Mouse (Mus musculus): ENCODE data around the gene Olfr906.

Olfr906 gene

GRCm38 (mm10) chr9:38486785-38487184 lies at the start of gene Olfr906:
Gene Olfr906 (plus strand): TSS chr9:38487085.
- no peak for DNase-seq (ENCODE audit: low spot score)

- DNase-seq (ENCODE audit: low spot score), result no peak
These were observed 39.5 kb upstream of the Olfr906 start, which contains the start of gene Olfr902 for GRCm38 (mm10) chr9:38447352-38447751. Gene Olfr902 (plus strand): TSS chr9:38447652.

GRCm38 (mm10) chr9:38462844-38463243 lies 24.0 kb upstream of the Olfr906 start, which contains the start of gene Olfr904:
Gene Olfr904 (plus strand): TSS chr9:38463144.
- DNase-seq (ENCODE audit: low spot score), result no peak

GRCm38 (mm10) chr9:38470807-38471206 lies 16.1 kb upstream of the Olfr906 start, which contains the start of gene Olfr905:
Gene Olfr905 (plus strand): TSS chr9:38471107.
- no peak for DNase-seq (ENCODE audit: low spot score)

GRCm38 (mm10) chr9:38495501-38495900 lies 8.6 kb downstream of the Olfr906 start, which contains the start of gene Olfr907:
Gene Olfr907 (plus strand): TSS chr9:38495801.
- no peak for DNase-seq (ENCODE audit: low spot score)

- DNase-seq (ENCODE audit: low spot score), result no peak
These were observed 25.5 kb downstream of the Olfr906 start for GRCm38 (mm10) chr9:38512353-38512752.

GRCm38 (mm10) chr9:38521280-38521679 lies 34.4 kb downstream of the Olfr906 start, which contains the start of gene Olfr911-ps1:
Gene Olfr911-ps1 (plus strand): TSS chr9:38521580.
- DNase-seq (ENCODE audit: low spot score), result no peak

GRCm38 (mm10) chr9:38537549-38537948 lies 50.7 kb downstream of the Olfr906 start, which contains the start of gene Olfr910:
Gene Olfr910 (plus strand): TSS chr9:38537849.
- DNase-seq (ENCODE audit: low spot score), result no peak
